Mouse (Mus musculus): ENCODE data around the gene Cd27. TPM values are rescaled to one million over a fixed set of nuclear protein-coding genes. Genes with fewer than 3 reads are reported as not detected.

Gene Cd27
- total and polyA plus RNA-seq, 3 experiments, result 0.46 TPM; not detected in 2

DNA sequence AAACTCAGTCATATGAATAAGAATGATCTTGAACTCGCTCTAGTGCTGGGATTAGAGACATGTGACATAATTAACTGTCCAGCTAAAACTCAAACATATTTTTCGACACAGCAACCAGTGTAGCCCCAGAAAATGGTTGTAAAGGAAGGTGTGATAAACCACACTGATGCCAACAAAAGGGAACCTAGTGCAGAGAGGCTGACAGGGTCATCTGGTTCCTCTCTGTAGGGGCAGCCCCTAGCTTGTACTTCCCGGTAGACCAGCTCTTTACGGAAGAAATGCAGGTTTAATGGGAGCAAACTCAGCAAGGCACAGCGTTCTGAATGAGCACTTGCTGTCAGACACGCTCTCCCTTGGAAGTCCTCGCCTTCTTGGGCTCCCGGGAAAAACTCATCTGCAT is 42.9 kb upstream of the Cd27 start:
- Histone ChIP-seq H3K4me3 (ENCODE audit: control insufficient read depth in 1 of 2, insufficient read depth in 1 of 2, low read depth in 2 of 2, low read length in 2 of 2) (no peak overlapping the region), H3K27me3 (ENCODE audit: control insufficient read depth in 1 of 2, insufficient read depth in 2 of 2, low read length in 2 of 2) (peaks cover 2 to 3% of the 10 kb centered on the region in 2 experiments; a peak in 2 of 4 replicates), H3K9me3 (replicated peaks; ENCODE audit: insufficient read depth, low read length) (no peaks in the 10 kb centered on the region), H3K27ac (ENCODE audit: control insufficient read depth, low read depth, low read length) (no peak overlapping the region), H3K79me2 (ENCODE audit: control insufficient read depth, insufficient read depth, low read length, poor library complexity) (no peaks in the 10 kb centered on the region), H3K36me3 (ENCODE audit: control insufficient read depth in 1 of 2, insufficient read depth in 2 of 2, low read length in 2 of 2) (no peaks in the 10 kb centered on the region), H3K9ac (ENCODE audit: control insufficient read depth, low read depth, low read length, poor library complexity, severe bottlenecking) (no peak overlapping the region), H3K4me1 (ENCODE audit: control insufficient read depth in 1 of 2, insufficient read depth in 2 of 2, low read length in 2 of 2) (no peaks in the 10 kb centered on the region)
- no peak for TF ChIP-seq ZC3H11A (IDR thresholded peaks at IDR 0.05; ENCODE audit: low read depth, low read length)
- TF ChIP-seq USF1 (IDR thresholded peaks at IDR 0.05; ENCODE audit: low read depth, low read length), result no peak
- TF ChIP-seq MAFK (IDR thresholded peaks at IDR 0.05; ENCODE audit: borderline replicate concordance, low read depth, low read length), result no peak
- no peak for TF ChIP-seq BHLHE40 (IDR thresholded peaks at IDR 0.05; ENCODE audit: borderline replicate concordance, low read depth, low read length)
- TF ChIP-seq MEF2A (IDR thresholded peaks at IDR 0.05; ENCODE audit: extremely low read depth, insufficient replicate concordance, low read depth, low read length, poor library complexity, severe bottlenecking), result no peak
- DNase-seq (ENCODE audit: low read depth, low spot score), result no peak

DNA sequence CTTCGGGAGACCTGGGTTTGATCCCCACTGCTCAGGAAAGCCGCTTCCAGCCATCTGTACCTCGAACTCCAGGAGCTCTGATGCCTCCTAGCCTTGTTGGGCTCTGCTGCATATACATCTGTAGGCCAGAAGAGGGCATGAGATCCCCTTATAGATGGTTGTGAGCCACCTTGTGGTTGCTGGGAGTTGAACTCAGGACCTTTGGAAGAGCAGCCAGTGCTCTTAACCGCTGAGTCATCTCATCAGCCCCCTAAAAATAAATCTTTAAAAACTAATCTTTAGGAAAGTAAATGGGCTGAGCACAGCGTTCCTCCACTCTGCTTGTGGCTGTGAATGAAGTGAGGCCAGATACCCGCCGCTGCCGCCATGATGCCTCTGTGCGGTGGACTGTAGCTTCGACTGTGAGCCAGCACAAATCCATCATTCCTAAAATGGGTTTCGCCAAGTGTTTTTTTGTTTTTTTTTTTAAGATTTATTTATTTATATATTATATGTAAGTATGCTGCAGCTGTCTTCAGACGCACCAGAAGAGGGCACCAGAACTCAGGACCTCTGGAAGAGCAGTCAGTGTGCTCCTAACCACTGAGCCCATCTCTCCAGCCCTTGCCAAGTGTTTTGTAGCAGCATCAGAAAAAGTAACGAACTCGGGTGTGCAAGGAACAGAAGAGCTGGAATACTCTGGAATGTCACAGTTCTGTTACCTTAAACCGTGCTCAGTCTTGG is 38.2 kb upstream of the Cd27 start:
- Histone ChIP-seq H3K4me3 (ENCODE audit: control insufficient read depth in 1 of 2, insufficient read depth in 1 of 2, low read depth in 2 of 2, low read length in 2 of 2) (no peak overlapping the region), H3K9me3 (replicated peaks; ENCODE audit: insufficient read depth, low read length) (no peaks in the 10 kb centered on the region), H3K27ac (ENCODE audit: control insufficient read depth, low read depth, low read length) (no peak overlapping the region), H3K4me1 (ENCODE audit: control insufficient read depth in 1 of 2, insufficient read depth in 2 of 2, low read length in 2 of 2) (peaks cover 0 to 10% of the 10 kb centered on the region in 2 experiments; a peak in 2 of 4 replicates), H3K36me3 (ENCODE audit: control insufficient read depth in 1 of 2, insufficient read depth in 2 of 2, low read length in 2 of 2) (peaks cover 0 to 13% of the 10 kb centered on the region in 2 experiments; a peak in 2 of 4 replicates), H3K9ac (ENCODE audit: control insufficient read depth, low read depth, low read length, poor library complexity, severe bottlenecking) (no peak overlapping the region), H3K79me2 (ENCODE audit: control insufficient read depth, insufficient read depth, low read length, poor library complexity) (no peaks in the 10 kb centered on the region), H3K27me3 (ENCODE audit: control insufficient read depth in 1 of 2, insufficient read depth in 2 of 2, low read length in 2 of 2) (peaks cover 0 to 3% of the 10 kb centered on the region in 2 experiments; a peak in 1 of 4 replicates)
- TF ChIP-seq USF1 (IDR thresholded peaks at IDR 0.05; ENCODE audit: low read depth, low read length) (no peak), EP300 (IDR thresholded peaks at IDR 0.05; ENCODE audit: low read depth in 1 of 2, low read length in 2 of 2) (no peak), POLR2AphosphoS5 (IDR thresholded peaks at IDR 0.05; ENCODE audit: borderline replicate concordance, low read depth, low read length) (no peak), E2F4 (IDR thresholded peaks at IDR 0.05; ENCODE audit: borderline replicate concordance, low read depth, low read length) (no peak), MYC (IDR thresholded peaks at IDR 0.05; ENCODE audit: low read depth, low read length) (no peak), ELF1 (IDR thresholded peaks at IDR 0.05; ENCODE audit: low read depth, low read length) (no peak), TCF12 (IDR thresholded peaks at IDR 0.05; ENCODE audit: low read depth, low read length) (no peak), HCFC1 (IDR thresholded peaks at IDR 0.05; ENCODE audit: low read depth, low read length) (0 out of 2 replicates have a peak, but pooled peaks have one; percentile 25), CHD1 (IDR thresholded peaks at IDR 0.05; ENCODE audit: low read depth, low read length) (no peak), POLR2A (IDR thresholded peaks at IDR 0.05; ENCODE audit: control insufficient read depth in 1 of 2, insufficient read depth in 1 of 2, low read depth in 1 of 2, low read length in 2 of 2, poor library complexity in 1 of 2) (no peak), ZNF384 (IDR thresholded peaks at IDR 0.05; ENCODE audit: low read depth, low read length) (0 out of 2 replicates have a peak, but pooled peaks have one; percentile 27), SMC3 (IDR thresholded peaks at IDR 0.05; ENCODE audit: low read depth, low read length) (peak; percentile 83), ZC3H11A (IDR thresholded peaks at IDR 0.05; ENCODE audit: low read depth, low read length) (peak; percentile 56), ZMIZ1 (IDR thresholded peaks at IDR 0.05; ENCODE audit: low read depth, low read length) (no peak), CHD2 (IDR thresholded peaks at IDR 0.05; ENCODE audit: low read length) (no peak), JUND (IDR thresholded peaks at IDR 0.05; ENCODE audit: low read depth, low read length) (no peak), BHLHE40 (IDR thresholded peaks at IDR 0.05; ENCODE audit: borderline replicate concordance, low read depth, low read length) (no peak), RAD21 (IDR thresholded peaks at IDR 0.05; ENCODE audit: low read depth, low read length) (peak; percentile 57), KAT2A (conservative IDR thresholded peaks at IDR 0.05; ENCODE audit: low read depth, low read length) (no peak), SIN3A (IDR thresholded peaks at IDR 0.05; ENCODE audit: low read length) (0 out of 2 replicates have a peak, but pooled peaks have one; percentile 18), CTCF (IDR thresholded peaks at IDR 0.05 in 2 of 3, conservative IDR thresholded peaks at IDR 0.05 in 1 of 3; ENCODE audit: control insufficient read depth in 1 of 3, insufficient read depth in 1 of 3, low read depth in 2 of 3, low read length in 3 of 3, poor library complexity in 1 of 3, severe bottlenecking in 1 of 3) (peak; percentile 67 to 96 (median 74)), MXI1 (IDR thresholded peaks at IDR 0.05; ENCODE audit: low read depth, low read length) (no peak)
- DNase-seq (ENCODE audit: low read depth, low spot score), result peak; percentile 79

Measured in MEL (cell line).